Mouse (Mus musculus) lung, postnatal 0 days (tissue): ENCODE results near the gene Mcl1.

Source experiments
- CTCF ChIP-seq: IDR thresholded peaks from 2 replicates; pipeline ENCODE4 v1.5.1; 2016; ENCODE audit warnings: antibody characterized with exemption, mild to moderate bottlenecking
- EP300 ChIP-seq: IDR thresholded peaks from 2 replicates; pipeline ENCODE4 v1.6.1; 2016; ENCODE audit warnings: antibody characterized with exemption, mild to moderate bottlenecking, control low read depth

GRCm38 (mm10) chr3:95695796-95696195 is 37.2 kb downstream of the Mcl1 start:
- no peak for TF ChIP-seq CTCF
- no peak for TF ChIP-seq EP300
